Mouse (Mus musculus) CD4-positive, CD25-positive, alpha-beta regulatory T cell, adult 4 months (primary cell): Measurements from ENCODE around the gene Dock4. TPM values are rescaled to one million over a fixed set of nuclear protein-coding genes. Genes with fewer than 3 reads are reported as not detected.
A peak's percentile ranks its signal among the peaks of the same experiment; 100 is the strongest.
"Not testable (repeated sequence)": the region's sequence is repeated elsewhere in the genome, so short reads cannot be mapped to it uniquely, and the experiment has no call there.

Experiments used
- ATAC-seq: one replicate; pipeline ENCODE4 v1.8.0; 2017
- polyA plus RNA-seq, 2 experiments: library from polyadenylated mRNA; unstranded; fragments of 100-300 nt; shearing (Covaris generic); gene quantifications; one replicate each; pipeline ENCODE4 v1.2.1; 2017

Gene Dock4
- polyA plus RNA-seq, 2 experiments from 2014 or later, result 0.90 to 1.7 TPM

DNA sequence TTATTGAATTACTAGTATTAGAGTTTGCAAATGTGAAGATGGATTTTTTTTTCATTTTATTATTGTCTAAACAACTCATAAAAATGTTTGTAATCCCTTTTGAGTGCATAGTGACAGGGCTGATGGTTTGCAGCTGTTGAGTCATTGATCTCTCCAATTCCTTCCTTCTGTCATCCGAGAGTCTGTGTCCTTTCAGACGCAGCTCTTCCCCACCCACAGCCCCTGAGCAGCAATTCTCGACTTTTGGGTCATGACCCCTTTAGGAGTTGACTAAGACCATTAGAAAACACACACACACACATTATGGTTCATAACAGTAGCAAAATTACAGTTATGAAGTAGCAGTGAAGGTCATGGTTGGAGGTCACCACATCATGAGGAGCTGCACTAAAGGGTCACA lies 380.7 kb downstream of the Dock4 start:
- no peak for ATAC-seq

DNA sequence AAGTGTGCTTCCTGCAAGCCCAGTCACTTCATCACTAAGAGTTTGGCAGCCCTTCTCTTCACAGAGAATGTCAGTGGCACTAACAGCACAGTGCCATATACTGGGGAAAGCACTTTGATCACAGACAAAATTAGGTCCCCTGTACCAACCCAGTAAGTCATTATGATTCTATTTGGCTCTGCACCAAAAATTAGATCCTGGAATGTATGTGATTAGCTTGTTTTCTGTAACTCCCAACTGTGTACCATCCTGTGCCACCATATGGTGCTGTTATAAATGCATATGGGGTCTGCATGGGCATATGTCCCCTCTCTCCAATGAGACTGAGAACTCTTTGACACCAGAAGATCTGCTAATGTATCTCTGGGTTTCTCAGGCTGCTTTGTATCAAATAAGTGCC lies 382.3 kb downstream of the Dock4 start:
- no peak for ATAC-seq

DNA sequence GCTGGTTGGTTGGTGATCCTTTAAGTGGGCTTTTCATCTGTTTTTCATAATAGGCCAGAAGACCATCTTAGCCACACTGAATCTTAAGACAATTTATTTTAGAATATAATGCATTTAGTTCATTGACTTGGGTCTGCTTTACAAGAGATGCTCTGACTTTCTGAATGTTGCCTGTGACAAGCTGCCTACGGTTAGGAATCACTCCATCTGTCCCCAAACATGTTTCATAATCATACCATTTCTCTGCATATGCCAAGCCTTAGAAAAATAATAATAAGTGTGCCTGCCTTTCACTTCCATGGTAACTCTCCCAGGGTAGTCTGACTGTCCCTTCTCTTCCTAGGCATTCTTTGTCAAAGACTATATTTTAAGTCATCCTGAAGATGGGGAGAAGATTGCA lies 383.5 kb downstream of the Dock4 start:
- no peak for ATAC-seq

DNA sequence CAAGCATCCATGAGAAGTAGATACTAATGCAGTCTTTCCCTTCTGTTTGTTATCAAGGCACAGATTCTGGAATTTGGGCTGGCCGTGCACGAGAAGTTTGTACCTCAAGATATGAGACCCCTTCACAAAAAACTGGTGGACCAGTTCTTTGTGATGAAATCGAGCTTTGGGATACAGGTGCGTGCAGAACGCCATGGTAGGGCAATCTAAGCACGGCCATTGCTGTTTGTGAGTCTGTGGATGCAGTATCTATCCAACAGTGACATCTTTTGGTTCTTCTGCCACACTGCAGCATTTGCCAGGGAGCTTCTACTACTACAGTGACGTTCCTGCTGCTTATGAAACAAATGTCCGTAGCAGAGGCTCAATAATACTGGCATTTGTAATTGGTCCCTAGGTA lies 386.4 kb downstream of the Dock4 start:
- ATAC-seq, result peak; percentile 82

DNA sequence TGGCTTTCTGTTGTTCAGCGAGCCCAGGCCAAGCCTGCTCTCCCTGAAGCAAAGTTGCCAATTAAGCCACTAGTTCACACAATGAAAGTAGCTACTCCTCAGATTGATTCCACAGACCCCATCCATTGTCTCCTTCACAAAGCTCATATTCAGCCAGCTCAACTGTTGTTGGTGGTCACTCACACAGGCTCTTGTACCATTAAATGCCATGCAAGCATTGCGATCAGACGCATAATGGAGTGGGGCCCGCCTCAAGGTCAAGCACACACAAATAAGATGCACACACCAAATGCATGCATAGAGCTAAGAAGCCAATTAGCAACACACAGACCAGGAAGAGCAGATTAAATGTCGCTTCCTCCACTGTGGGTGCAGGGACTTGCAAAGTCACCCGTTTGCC lies 391.2 kb downstream of the Dock4 start:
- no peak for ATAC-seq

DNA sequence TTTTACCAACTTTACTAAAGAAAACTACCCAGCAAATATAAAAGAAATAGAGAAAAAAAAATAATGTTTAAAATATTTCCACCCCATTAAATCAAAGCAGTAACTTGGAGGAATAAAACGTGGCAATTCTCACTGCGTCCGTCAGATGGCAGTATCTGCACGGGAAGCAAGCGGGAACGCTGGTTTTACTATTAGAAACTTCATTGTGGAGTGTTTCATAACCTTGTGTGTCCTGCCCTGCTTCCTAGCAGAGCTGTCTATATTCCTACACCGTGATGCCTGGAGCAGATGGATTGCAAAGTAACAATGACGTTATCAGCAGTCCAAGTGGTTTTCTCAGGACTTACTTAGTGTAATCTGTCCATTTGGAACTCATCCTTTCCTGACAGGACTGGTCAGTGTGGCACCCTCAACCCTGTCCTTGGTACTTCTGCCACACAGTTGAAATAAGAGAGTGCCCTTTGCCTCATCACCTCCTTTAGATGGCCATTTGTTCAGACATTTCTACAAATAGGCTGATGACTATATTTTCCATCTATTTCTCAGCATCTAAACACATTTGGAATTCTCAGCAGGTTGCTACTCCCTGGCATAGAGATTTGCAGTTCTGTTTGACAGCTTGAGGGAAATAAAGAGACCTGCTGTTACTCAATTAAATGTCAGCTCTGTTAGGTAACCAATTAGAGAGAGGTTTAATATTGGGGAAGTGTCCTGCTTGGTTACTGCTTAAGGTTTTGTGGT lies 392.0 kb downstream of the Dock4 start:
- ATAC-seq, result peak; percentile 88

DNA sequence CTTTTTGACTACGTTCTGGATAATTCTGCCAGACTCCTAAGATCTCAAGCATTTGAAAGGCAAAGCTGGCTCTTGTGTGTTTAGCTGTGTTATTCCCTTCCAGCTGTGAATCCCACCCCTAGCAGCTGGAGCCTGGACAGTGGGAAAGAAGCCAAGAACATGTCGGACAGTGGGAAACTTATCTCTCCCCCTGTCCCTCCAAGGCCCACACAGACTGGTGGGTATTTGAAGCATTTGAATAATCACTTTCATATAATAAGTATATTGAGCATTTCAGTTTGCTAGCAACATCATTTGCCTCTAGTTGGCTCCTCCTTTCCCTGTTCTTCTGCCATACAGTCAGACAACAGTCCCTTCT lies 392.6 kb downstream of the Dock4 start:
- ATAC-seq, result no peak

DNA sequence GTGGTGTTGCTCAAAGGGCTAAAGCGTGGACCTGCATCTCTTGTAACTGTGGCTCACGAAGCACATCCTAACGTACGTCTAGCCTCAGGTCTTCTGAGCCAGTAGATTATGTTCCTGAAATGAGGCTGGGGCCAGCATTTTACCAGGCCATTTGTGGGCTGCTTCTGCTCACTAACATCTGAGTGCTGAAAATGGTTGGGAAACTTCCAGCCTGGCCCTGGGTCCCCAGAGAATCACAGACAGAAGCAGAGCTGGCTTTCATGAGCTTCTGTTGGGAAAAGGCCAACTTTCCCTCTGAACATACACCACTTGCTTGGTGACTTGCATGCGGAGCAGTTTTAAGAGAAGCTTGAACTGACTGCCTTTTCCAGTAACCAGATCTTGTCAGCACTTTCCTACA lies 393.2 kb downstream of the Dock4 start:
- ATAC-seq, result no peak

DNA sequence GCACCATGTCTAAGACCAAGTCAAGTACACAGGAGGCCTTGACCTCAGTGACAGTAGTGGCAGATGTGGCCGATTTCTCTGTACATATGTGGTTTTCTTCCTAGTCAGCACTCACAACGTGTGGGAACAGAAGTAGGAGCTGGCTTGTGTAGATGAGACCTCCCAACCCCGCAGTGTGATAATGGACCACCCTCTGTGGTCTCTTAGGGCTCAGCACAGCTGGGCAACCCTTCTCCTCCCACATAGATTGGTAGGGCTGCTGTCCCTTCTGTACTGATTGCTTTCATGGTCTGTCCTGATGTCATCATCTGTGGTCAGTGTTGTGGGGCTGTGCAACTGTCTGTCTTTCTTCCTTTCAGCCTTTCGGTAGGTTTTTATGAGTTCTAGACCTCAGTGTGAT lies 394.1 kb downstream of the Dock4 start:
- ATAC-seq, result no peak

DNA sequence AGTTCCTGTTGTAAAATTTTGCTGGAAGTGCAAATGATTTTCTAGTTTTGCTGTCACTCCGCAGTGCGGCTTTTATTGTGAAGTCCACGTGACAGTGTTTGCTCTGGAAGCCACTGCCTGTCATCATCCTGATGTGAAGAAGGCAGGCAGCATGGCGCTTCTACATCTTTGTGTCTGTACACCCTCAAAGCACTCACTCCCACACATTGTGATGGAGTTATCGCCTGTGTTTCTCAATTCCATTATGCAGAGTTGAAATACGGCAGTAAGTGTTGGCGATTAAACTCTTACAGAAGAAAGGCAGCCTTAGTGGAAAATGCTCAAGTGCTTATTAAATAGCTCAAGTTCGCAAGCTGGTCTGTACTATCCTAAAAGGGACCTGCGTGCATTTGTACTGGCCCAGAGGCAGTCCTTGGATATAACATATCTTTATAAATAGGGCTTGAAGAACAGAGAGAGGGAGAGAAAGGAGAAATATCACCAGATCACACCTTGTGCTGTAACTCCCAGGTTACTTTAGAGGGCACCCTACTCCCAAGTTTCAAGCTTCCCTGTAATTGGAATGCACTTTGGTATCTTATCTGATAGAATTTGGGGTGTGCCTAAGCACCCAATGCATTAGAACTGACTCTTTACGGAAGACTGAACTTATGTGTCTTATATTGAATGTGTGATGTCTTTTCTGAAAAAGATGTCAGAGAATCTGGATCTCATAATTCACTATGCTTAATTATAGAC lies 396.7 kb downstream of the Dock4 start:
- ATAC-seq, result no peak

DNA sequence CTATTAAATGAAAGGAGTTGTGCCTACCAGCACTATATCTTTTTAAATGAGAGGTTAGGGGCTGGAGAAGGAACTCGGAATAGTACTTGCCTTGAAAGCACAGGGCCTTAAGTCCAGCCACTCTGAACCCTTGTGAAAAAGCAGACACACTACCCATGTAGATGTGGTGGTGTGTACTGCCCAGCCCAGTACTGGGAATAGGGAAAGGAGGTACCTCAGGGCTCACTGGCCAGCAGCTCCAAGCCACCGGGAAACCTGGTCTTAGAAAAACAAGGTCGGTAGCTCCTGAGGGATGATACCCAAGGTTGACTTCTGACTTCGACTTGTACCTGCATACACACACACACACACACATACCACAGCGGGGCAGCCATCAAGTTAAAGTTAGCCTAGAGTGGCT lies 397.2 kb downstream of the Dock4 start:
- ATAC-seq, result no peak

DNA sequence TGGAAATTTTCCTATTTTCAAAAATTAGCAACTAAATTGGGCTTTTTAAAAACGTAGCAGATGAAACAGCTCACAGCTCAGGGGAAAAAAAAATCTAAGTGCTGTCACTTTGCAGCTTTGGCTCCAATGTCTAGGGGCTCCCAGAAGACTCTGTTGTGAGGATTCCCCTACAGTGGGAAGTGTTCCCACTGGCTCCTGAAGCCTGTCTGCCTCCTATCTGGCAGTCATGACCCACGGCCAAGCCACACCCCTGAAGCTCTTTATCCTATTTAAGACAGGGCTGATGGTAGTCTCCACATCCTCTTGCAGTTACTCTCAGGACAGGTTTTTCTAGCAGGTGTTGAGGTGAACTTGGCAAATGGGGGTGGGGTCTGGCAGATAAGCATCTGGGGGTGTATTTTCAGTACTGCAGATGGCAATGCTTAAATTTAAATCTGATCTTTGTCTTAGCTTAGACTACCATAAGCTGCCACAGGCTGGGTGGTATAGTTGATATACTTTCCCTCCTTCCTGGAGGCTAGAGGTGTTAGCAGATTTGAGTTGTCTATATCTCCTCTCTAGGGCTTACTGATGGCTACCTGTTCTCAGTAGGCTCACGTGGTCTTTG lies 397.8 kb downstream of the Dock4 start:
- no peak for ATAC-seq

DNA sequence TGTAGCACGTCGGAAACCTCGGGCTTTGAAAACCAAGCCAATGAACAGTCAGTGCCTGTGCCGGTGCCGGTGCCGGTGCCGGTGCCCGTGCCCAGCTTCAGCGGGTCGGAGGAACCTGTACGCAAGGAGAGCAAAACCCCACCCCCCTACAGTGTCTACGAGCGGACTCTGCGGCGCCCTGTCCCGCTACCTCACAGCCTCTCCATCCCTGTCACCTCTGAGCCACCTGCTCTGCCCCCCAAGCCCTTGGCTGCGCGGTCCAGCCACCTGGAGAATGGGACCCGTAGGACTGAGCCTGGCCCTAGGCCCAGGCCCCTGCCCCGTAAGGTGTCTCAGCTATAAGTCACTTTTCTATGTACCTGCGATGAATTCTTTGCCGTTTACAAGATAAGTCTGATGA lies 398.6 kb downstream of the Dock4 start:
- no peak for ATAC-seq

DNA sequence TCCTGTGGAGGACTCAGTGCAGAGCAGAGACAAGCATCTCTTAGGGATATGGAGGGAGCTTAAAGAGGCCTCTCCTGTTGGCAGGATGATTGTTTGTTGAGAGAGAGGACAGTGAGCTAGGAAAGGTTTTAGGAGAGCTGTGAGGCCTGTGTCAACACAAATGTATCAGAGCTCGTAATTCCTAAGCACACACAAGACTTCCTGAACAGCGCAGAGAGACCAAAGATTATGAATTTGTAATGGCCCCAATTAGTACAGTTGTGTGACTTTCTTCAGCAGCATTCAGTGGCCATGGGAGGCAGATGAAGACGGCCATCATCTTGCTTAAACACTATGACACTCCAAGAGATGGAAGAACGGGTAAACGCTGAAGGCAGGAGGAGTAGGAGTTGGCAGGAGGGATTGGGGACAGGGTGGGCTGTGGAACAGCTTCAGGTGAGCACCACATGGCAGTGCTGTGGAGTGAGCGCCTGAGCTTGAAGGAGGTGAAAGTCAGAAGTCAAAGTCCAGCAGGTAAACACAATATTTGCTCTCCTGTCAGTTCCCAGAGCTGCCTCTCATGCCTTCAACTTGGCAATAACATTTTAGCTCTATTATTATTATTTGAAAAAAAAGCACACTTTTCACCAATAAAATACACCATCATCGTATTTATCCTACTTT lies 409.1 kb downstream of the Dock4 start:
- no peak for ATAC-seq

DNA sequence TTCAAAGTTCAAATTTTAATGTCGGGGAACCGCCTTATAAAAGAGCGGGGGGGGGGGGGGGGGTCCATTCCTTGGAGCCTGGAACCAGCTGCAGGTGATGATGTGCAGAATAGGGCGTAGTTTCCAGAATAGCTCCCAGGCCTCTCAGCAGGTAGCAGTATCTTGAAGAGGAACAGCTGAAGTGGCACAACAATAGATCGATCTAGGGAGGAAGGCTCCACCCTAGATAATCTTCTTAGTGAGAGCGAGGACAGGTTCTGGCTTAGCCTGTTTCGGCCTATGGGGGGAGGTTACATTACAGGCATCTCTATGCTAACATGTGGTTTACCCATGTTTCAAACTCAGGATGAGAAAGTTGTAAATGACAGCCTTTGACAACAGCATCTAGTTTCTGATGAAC lies 411.7 kb downstream of the Dock4 start:
- ATAC-seq, result no peak

DNA sequence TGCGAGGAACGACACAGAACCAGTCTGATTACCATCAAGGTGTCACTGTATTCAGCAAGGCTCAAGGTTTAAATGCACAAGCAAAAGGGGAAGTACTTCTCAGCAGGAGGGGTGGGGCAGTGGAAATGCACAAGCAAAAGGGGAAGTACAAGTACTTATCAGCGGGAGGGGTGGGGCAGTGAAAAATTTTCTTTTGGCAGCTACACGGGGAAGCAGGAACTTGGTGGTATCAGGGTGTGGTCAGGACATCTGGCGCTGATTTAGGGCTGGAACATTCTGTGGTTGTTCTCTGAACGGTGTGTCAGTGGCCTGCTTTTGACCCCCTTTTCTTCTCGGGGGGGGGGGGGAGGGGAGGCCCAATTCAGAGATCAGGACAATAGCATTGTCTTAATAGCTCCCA lies 413.0 kb downstream of the Dock4 start:
- ATAC-seq, result not testable (repeated sequence)

DNA sequence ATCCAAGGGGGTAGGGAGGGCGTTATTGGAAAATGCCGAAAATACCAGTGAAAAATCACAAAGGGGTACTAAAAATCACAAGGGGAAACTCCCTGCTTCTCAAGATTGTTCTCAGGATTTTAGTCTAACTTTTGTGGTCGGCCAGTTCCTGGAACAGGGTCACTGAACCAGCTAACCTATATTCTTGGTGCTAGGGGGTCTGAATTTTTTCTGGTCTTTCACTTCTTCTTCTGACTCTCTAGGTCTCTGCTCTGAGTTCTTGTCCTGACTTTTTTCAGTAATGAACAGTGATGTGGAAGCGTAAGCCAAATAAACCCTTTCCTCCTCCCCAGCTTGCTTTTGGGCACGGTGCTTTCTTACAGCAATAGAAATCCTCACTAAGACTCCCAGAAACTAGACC lies 424.6 kb downstream of the Dock4 start:
- ATAC-seq, result no peak

DNA sequence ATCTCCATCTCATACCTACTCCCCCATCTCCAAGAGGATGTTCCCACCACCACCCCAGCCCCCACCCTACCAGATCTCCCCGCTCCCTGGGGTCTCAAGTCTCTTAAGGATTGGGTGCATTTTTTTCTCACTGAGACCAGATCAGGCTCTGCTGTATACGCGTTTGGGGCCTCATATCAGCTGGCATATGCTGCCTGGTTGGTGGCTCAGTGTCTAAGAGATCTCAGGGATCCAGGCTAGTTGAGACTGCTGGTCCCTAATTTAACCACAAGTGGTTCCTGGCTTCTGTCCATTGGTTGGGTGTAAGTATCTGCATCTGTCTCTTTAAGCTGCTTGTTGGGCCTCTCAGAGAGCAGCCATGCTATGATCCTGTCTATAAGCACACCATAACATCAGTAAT lies 427.0 kb downstream of the Dock4 start:
- no peak for ATAC-seq

DNA sequence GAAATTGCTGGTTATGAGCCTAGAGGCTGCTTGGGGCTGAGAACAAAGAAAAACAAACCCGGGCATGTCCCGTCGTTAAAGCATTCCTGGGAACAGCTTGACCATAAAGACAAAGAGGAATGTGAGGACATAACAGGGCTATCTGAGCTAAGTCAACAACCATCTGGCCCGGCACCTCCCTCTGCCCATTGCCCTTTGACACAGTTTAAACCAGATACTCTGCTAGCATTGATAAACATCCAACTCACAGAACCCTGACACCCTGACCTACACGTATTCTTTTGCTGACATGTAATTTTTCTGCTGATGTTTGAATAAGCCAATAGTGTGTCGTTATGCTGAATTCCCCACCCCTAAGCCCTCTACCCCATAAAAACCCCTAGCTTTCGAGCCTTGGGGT lies 427.5 kb downstream of the Dock4 start:
- not testable (repeated sequence) for ATAC-seq

DNA sequence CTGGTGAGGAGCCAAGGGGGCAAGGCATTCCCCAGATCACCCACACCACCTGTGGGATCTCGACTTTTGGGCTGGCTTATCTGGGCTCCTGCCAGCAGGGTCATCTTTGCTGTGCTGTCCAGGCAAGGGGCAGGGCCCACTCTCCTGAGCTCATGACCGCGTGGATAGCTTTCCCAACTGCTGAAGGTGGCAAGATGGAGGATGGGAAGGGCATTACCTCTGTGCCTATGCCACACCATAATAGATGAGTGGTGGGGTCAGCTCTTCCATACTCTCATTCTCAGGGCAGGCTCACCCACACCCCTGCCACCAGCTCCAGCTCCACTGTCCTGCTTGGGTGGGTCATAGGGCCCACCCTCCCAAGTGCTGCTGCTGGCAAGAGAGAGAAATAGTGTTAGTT lies 439.2 kb downstream of the Dock4 start:
- no peak for ATAC-seq

DNA sequence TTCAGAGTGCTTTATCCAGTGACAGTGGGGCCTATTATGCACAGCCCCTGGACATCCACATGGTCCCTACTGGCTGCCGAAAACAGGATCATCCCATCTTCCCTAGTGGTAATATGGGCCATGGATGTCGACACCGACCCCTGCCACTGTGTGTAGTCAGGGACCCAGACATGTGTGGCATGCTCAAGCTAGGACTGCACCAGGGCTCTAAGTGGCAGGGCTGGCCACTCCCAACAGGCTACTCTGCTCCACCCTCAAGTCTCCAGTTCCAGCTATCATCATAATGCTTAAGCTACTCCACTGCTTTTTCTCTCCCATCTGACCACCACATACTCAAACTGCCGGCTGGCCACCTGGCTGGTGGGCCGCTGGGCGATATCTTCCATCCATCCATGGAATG lies 439.6 kb downstream of the Dock4 start:
- no peak for ATAC-seq

DNA sequence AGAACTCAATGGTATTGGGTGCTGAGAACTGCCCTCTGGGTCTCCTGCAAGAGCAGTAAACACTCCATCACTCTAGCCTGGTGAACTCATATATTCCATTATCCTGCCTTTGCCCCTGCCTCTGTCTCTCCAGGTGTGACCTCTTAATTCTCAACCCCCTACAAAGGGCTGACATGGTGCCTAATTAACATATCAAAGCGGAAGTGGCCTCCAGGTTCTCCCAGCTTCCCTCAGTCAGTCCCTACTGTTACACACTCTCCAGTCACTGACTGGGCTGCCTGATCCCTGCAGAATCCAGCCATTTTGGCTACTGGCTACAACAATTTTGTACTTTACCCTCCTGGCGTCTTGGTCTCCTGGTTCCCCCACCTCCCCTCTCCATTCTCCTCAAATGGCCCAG lies 441.7 kb downstream of the Dock4 start:
- ATAC-seq, result no peak

DNA sequence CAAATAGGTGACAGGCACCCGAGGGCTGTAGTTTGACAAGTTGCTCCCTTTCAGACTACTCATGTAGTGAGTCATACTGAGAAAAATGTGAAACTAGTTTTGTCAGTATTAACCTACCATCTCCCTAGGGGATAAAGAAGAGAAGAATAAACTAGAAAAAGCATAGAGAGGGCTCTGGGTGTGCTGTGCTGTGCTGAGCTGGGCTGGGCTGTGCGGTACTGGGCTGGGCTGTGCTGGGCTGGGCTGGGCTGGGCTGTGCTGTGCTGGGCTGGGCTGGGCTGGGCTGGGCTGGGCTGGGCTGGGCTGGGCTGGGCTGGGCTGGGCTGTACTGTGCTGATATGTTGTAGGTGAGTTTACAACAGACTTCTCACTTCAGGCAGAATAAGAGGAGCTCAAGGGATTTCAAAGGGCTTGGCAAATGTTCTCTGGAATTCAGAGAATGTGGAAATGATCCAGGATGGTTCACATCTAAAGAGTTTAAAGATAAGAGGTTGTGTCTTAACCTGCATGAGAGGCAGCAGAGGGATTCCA lies 442.6 kb downstream of the Dock4 start:
- ATAC-seq, result no peak
